Mouse (Mus musculus) stomach, embryonic 14.5 days (tissue): ENCODE data around the gene Creb5. TPM values are rescaled to one million over a fixed set of nuclear protein-coding genes. Genes with fewer than 3 reads are reported as not detected.

Source experiments
- ATAC-seq: fragments of 200-750 bp; cut with Nextera tagmentation; 2 replicates; pipeline ENCODE4 v1.8.0; 2017; ENCODE audit warnings: low read depth, moderate TSS enrichment; ENCODE audit not compliant: insufficient number of reproducible peaks, insufficient read depth, low FRiP score
- H3K27ac ChIP-seq: fragments of 300-500 bp; sonication (generic); 2 replicates; pipeline ENCODE4 v1.5.1; 2014; ENCODE audit warnings: mild to moderate bottlenecking, low read length, moderate library complexity, mixed read lengths
- H3K27me3 ChIP-seq: fragments of 300-500 bp; sonication (generic); 2 replicates; pipeline ENCODE4 v1.6.1; 2014; ENCODE audit warnings: low read length, control low read depth, mixed read lengths; ENCODE audit not compliant: control insufficient read depth, insufficient read depth
- H3K36me3 ChIP-seq: fragments of 300-500 bp; sonication (generic); 2 replicates; pipeline ENCODE4 v1.6.1; 2014; ENCODE audit warnings: mild to moderate bottlenecking, control low read depth, low read length, moderate library complexity, mixed read lengths; ENCODE audit not compliant: control insufficient read depth, insufficient read depth
- H3K4me1 ChIP-seq: fragments of 300-500 bp; sonication (generic); 2 replicates; pipeline ENCODE4 v1.6.1; 2014; ENCODE audit warnings: low read length, control low read depth, mixed read lengths; ENCODE audit not compliant: control insufficient read depth, insufficient read depth
- H3K4me2 ChIP-seq: fragments of 300-500 bp; sonication (generic); replicated peaks from 2 replicates; pipeline ENCODE4 v1.6.1; 2014; ENCODE audit warnings: low read depth, low read length, control low read depth
- H3K4me3 ChIP-seq: fragments of 300-500 bp; sonication (generic); 2 replicates; pipeline ENCODE4 v1.5.1; 2014; ENCODE audit warnings: low read depth, low read length, control low read depth
- H3K9ac ChIP-seq: fragments of 300-500 bp; sonication (generic); replicated peaks from 2 replicates; pipeline ENCODE4 v1.6.1; 2014; ENCODE audit warnings: low read depth, mild to moderate bottlenecking, control low read depth, low read length, moderate library complexity, mixed read lengths
- H3K9me3 ChIP-seq: fragments of 300-500 bp; sonication (generic); 2 replicates; pipeline ENCODE4 v1.6.1; 2016; ENCODE audit warnings: low read depth, low read length, control low read depth; ENCODE audit not compliant: control insufficient read depth
- WGBS: fragments of 180-500 bp; shearing (Covaris S2); extraction: QIAGEN DNeasy Blood & Tissue Kit; methylation state at CpG from one replicate; pipeline ENCODE4 v1.1.7; 2014; 5-methylcytosine and 5-hydroxymethylcytosine counted together
- polyA plus RNA-seq: library from polyadenylated mRNA; unstranded; fragments of >200 nt; fragmentation: Nextera tagmentation; extraction: Ambion mirVana; gene quantifications from 2 replicates; pipeline ENCODE4 v1.2.1, GENCODE M21; 2014

Creb5 gene
- polyA plus RNA-seq, 1 experiment from 2014 or later: 10.2 TPM

DNA sequence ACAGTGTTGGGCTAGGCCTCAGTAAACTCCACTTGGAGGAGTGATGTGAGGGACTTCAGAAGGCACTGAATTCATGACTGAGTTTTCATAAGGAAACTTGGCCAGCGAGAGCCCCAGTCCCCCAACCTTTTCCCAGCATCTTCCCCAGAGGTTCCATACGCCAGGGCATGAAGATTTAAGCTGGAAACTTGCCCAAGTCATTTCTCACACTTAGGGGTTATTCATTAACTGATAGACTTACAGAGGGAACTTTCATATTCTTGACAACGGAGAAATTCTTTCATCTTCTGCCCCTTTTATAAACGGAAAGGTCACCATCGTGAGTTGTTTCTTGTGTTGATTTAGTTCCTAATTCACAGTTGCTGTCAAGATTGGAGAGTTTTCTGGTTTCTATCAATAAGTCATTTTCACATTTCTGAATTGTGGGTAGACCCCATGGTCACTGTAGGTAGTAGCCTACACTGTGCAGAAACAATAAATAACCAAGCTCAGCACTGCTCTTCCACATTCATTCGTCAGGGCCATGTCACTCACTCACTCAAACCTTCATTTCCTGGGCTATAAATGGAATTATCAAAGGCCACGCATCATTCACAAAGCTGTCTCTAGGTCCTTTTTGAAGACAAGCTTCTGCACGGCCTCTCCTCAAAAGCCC is 366.8 kb downstream of the Creb5 start:
- ATAC-seq: no peak
- 48% methylated on average over 8 of the region's 8 CpGs for WGBS
- Histone ChIP-seq H3K9me3 (no peaks in the 10 kb centered on the region), H3K36me3 (no peaks in the 10 kb centered on the region), H3K4me1 (peaks cover 6% of the 10 kb centered on the region), H3K27ac (no peak overlapping the region), H3K4me2 (no peak overlapping the region), H3K9ac (no peak overlapping the region), H3K27me3 (no peaks in the 10 kb centered on the region), H3K4me3 (no peak overlapping the region)

GRCm38 (mm10) chr6:53654361-53654824 is 367.3 kb downstream of the Creb5 start:
- ATAC-seq: no peak
- no peak overlapping the region for H3K9ac ChIP-seq
- no peaks in the 10 kb centered on the region for H3K36me3 ChIP-seq
- H3K4me2 ChIP-seq: no peak overlapping the region
- no peak overlapping the region for H3K4me3 ChIP-seq
- WGBS: 44% methylated on average over 12 of the region's 12 CpGs
- no peak overlapping the region for H3K27ac ChIP-seq
- H3K4me1 ChIP-seq: peaks cover 6% of the 10 kb centered on the region
- H3K9me3 ChIP-seq: no peaks in the 10 kb centered on the region
- no peaks in the 10 kb centered on the region for H3K27me3 ChIP-seq

DNA sequence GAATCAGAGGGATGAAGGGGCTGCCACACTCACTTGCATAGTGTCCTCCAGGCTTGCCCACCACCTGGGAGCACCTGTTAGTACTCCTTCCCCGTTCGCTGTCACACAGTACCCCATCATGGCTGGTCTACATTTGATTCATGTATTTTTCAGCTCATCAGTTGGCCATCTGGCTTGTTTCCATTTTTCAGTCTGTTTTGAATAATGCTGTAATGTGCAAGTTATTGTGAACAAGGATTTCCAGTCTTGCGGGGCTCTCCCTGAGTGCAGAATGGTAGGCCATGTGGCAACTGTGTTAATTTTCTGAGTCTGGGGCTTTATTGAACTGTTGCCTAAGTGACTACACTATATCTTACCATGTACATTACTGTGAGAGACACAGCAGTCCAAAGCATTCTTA is 369.4 kb downstream of the Creb5 start:
- Histone ChIP-seq H3K9ac (no peak overlapping the region), H3K4me3 (no peak overlapping the region), H3K27ac (no peak overlapping the region), H3K27me3 (no peaks in the 10 kb centered on the region), H3K9me3 (no peaks in the 10 kb centered on the region), H3K4me1 (peaks cover 6% of the 10 kb centered on the region), H3K4me2 (no peak overlapping the region), H3K36me3 (no peaks in the 10 kb centered on the region)
- no peak for ATAC-seq
- WGBS: 72% methylated on average over 3 of the region's 3 CpGs

DNA sequence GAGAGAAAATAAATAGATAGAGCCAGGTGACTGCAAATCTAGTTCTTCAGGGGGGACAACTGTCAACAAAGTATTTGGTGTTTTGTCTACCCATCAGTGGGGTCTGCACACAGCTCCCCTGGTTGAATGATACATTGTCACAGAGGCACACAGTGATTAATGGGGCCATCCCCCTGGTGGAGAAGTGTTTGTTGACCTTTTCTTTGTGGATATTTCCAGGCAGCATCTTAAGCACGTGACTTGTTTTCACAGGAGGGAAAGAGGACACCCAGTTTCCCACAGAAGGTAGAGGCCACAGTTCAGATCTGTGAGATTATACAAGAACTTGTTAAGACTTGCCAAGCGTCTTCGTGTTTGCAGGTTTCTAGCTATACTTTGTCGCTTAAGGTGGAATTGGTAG is 370.4 kb downstream of the Creb5 start:
- Histone ChIP-seq H3K9ac (no peak overlapping the region), H3K9me3 (no peaks in the 10 kb centered on the region), H3K4me3 (no peak overlapping the region), H3K36me3 (no peaks in the 10 kb centered on the region), H3K27ac (no peak overlapping the region), H3K4me1 (peaks cover 6% of the 10 kb centered on the region), H3K27me3 (no peaks in the 10 kb centered on the region), H3K4me2 (no peak overlapping the region)
- 55% methylated on average over 4 of the region's 4 CpGs for WGBS
- no peak for ATAC-seq

DNA sequence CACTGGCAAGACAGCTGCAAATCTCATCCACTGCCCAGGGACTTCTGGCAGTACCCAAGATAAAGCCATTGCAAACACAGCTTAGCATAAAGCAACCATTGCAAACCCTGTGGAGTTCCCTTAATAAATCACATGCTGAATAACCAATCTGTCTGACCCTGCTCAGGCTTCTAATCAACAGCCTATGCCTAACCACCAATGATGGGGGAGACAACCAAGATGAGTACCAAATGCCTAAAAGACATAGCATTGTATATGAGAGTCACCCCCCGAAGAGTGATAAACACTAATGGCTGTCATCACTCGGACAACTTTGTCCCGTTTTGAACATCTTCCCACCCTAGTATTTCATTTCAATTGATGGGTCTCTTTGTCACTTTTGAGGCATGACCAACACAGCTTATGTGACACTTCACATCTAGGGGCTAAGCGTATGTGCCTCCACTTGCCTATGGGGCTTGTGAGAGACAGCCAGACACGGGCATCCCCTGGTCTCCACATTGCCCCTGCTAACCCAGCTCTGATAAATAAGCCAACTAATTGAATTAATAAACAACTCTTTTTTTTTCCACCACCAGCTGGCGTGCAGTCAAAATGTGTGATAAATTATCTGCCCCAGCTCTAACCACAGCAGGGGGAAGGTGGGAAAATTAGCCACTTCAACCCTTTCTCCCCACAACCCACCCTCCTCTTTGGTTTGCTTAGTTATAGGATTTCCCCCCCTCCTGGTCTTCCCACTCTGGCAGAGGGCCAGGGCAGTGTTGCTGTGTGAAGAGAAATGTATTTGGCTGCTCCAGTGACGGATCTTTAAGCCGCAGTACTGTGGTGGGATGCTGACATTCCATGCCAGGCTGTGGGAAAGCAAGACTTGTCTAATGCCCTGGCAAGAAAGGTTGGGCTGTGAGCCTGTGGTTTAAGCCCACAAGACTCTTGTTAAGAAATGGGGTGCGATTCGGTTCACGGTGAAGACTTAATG is 376.1 kb downstream of the Creb5 start:
- Histone ChIP-seq H3K4me1 (peaks cover 12% of the 10 kb centered on the region), H3K27ac (no peak overlapping the region), H3K27me3 (no peaks in the 10 kb centered on the region), H3K4me2 (no peak overlapping the region), H3K4me3 (no peak overlapping the region), H3K9ac (no peak overlapping the region), H3K36me3 (no peaks in the 10 kb centered on the region), H3K9me3 (no peaks in the 10 kb centered on the region)
- 40% methylated on average over 11 of the region's 11 CpGs for WGBS
- ATAC-seq: no peak

GRCm38 (mm10) chr6:53664759-53665158 is 377.7 kb downstream of the Creb5 start:
- no peak overlapping the region for H3K27ac ChIP-seq
- H3K4me3 ChIP-seq: no peak overlapping the region
- H3K9me3 ChIP-seq: no peaks in the 10 kb centered on the region
- WGBS: 45% methylated on average over 1 of the region's 1 CpGs
- H3K4me2 ChIP-seq: no peak overlapping the region
- H3K27me3 ChIP-seq: no peaks in the 10 kb centered on the region
- no peak overlapping the region for H3K9ac ChIP-seq
- H3K36me3 ChIP-seq: no peaks in the 10 kb centered on the region
- peaks cover 12% of the 10 kb centered on the region for H3K4me1 ChIP-seq
- no peak; the same call in 1 of the 2 replicates for ATAC-seq

DNA sequence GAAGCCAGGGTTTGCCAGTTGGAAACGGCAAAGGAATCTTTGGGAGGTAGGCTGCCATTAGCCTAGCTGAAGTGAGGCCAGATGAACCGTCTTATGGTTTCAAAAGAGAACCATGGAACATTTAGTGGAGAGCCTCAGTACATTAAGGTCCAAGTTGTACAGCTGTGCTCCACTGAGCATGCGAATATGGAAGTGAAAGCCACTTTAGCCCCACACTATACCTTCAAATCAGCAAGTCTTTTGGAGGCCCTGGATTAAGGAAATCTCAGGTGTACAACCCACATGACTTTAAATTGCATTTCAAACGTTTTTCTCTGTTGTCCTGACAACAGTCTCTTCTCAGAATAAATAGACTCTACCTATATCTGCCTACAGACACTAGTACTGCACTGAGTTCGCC is 379.4 kb downstream of the Creb5 start:
- no peak for ATAC-seq
- Histone ChIP-seq H3K9me3 (no peaks in the 10 kb centered on the region), H3K4me1 (peaks cover 12% of the 10 kb centered on the region), H3K4me2 (no peak overlapping the region), H3K9ac (no peak overlapping the region), H3K27ac (no peak overlapping the region), H3K36me3 (no peaks in the 10 kb centered on the region), H3K4me3 (no peak overlapping the region), H3K27me3 (no peaks in the 10 kb centered on the region)
- WGBS: 77% methylated on average over 5 of the region's 5 CpGs

- H3K4me1 ChIP-seq: no peaks in the 10 kb centered on the region
- H3K36me3 ChIP-seq: no peaks in the 10 kb centered on the region
- H3K4me2 ChIP-seq: no peak overlapping the region
- no peaks in the 10 kb centered on the region for H3K27me3 ChIP-seq
- H3K9ac ChIP-seq: no peak overlapping the region
- H3K9me3 ChIP-seq: no peaks in the 10 kb centered on the region
- WGBS: 87% methylated on average over 1 of the region's 1 CpGs
- H3K4me3 ChIP-seq: no peak overlapping the region
- H3K27ac ChIP-seq: no peak overlapping the region
- no peak for ATAC-seq
Measured at GRCm38 (mm10) chr6:53678307-53678706, 391.2 kb downstream of the Creb5 start.
